Mouse (Mus musculus) CH12.LX (cell line): ENCODE results near the gene Dab2.

Source experiments
- CHD2 ChIP-seq: IDR thresholded peaks from 2 replicates; pipeline ENCODE4 v1.6.1; 2011; ENCODE audit warnings: low read length, improper control_type of control experiment
- CTCF ChIP-seq, 2 experiments: IDR thresholded peaks in 1 of 2; conservative IDR thresholded peaks in 1 of 2; 2 replicates each; pipeline ENCODE4 v1.5.1; 2011 to 2012; ENCODE audit warnings: low read depth in 2 of 2, low read length in 2 of 2, improper control_type of control experiment in 1 of 2, inconsistent platforms in 1 of 2, mild to moderate bottlenecking in 1 of 2, moderate library complexity in 1 of 2
- JUND ChIP-seq: conservative IDR thresholded peaks from 2 replicates; pipeline ENCODE4 v1.6.1; 2011; ENCODE audit warnings: low read depth, low read length, improper control_type of control experiment
- MAFK ChIP-seq: IDR thresholded peaks from 2 replicates; pipeline ENCODE4 v1.6.1; 2011; ENCODE audit warnings: low read length, improper control_type of control experiment; ENCODE audit not compliant: insufficient replicate concordance
- MAX ChIP-seq: IDR thresholded peaks from 2 replicates; pipeline ENCODE4 v1.6.1; 2011; ENCODE audit warnings: low read length, improper control_type of control experiment
- MXI1 ChIP-seq: IDR thresholded peaks from 2 replicates; pipeline ENCODE4 v1.6.1; 2011; ENCODE audit warnings: mild to moderate bottlenecking, low read depth, low read length, improper control_type of control experiment
- NELFE ChIP-seq: IDR thresholded peaks from 2 replicates; pipeline ENCODE4 v1.6.1; 2011; ENCODE audit warnings: low read depth, low read length, improper control_type of control experiment
- POLR2A ChIP-seq: IDR thresholded peaks from 2 replicates; pipeline ENCODE4 v1.6.1; 2011; ENCODE audit warnings: low read depth, mild to moderate bottlenecking, improper control_type of control experiment, low read length
- RAD21 ChIP-seq: IDR thresholded peaks from 2 replicates; pipeline ENCODE4 v1.6.1; 2011; ENCODE audit warnings: low read depth, mild to moderate bottlenecking, low read length, improper control_type of control experiment, moderate library complexity
- RCOR1 ChIP-seq: conservative IDR thresholded peaks from 2 replicates; pipeline ENCODE4 v1.6.1; 2012; ENCODE audit warnings: low read depth, mild to moderate bottlenecking, inconsistent platforms, low read length, improper control_type of control experiment
- SIN3A ChIP-seq: IDR thresholded peaks from 2 replicates; pipeline ENCODE4 v1.6.1; 2012; ENCODE audit warnings: low read length, improper control_type of control experiment, inconsistent platforms

DNA sequence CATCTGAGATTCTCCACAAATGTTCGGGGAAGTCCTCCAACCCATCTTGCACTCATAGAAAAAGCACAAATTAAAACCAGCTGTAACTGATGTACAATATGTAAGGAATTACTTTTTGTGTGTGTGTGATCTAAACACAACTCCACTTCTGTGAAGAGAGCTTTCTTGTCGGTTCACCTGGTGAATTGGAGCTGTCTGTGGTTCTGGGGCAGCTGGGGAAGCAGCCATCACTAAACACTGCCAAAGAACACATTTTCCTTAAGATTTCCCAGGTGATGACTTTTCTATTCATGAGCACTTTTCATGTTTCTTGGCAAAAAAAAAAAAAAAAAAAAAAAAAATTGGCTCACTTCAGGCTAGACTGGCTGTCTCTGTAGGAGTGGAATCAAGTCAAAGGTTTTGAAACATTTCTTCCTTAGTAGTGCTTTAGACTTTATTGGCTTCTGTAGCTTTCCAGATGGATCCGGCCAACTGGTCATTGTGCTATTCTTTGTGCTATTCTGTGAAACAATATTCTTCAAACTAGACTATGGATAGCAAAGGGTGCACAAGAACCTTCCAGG is 163.9 kb downstream of the Dab2 start:
- no peak for TF ChIP-seq MAX
- TF ChIP-seq CTCF (conservative IDR thresholded peaks at IDR 0.05 in 1 of 2, IDR thresholded peaks at IDR 0.05 in 1 of 2; ENCODE audit: low read depth in 2 of 2, low read length in 2 of 2) = no peak
- TF ChIP-seq RCOR1 = no peak
- no peak for TF ChIP-seq MXI1
- no peak for TF ChIP-seq SIN3A
- TF ChIP-seq CHD2 = no peak
- TF ChIP-seq MAFK = no peak
- no peak for TF ChIP-seq JUND
- TF ChIP-seq NELFE = no peak
- TF ChIP-seq RAD21 = no peak
- TF ChIP-seq POLR2A = no peak
